Mouse (Mus musculus): ENCODE results near the gene Hibch.
"Not testable (repeated sequence)": the region's sequence is repeated elsewhere in the genome, so short reads cannot be mapped to it uniquely, and the experiment has no call there.

The Hibch gene

DNA sequence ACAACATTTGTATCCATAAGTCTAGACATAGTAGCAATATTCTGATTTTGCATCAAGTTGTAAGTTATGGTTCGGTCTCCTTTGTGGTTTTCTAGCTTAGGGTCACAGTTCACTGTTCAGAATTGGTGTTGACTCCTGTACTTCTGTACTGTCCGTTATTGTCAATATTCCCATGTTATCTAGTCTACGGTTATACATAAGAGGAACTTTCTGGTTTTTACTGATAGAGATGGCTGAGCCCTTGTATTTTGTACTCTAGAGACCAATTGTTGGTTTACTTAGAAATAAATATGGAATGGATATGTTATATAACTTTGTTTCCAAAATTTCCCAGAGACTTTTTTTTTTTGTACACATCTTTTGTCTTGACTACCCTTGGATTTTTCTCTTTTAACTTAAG lies 21.3 kb downstream of the Hibch start:
- in situ Hi-C loops (cut with MboI; ENCODE audit: unreplicated experiment in 2 of 2) = loop anchor here in 1 of 2 experiments (25.0 kb wide), 1 partner anchor 496 kb away; the partner anchor contains the start of genes Asdurf, Asnsd1 and Gm28551

DNA sequence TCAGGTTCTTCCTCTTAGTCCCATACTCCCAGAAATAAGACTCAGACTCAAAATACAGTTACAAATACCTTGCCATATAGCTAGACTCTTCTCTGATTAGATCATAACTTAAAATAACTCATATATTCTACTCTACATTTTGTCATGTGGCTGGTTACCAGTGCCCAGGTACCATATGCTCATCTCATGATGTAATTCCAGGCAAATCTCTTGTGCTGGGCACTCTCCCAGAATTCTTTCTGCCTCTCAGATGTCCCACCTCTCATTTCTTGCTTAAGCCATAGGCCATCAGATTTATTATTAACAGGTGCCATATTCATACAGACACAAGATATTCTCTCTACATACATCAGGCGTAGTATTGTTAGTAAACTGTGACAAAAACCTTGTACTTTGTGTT lies 23.1 kb downstream of the Hibch start:
- in situ Hi-C loops (cut with MboI; ENCODE audit: unreplicated experiment in 2 of 2) = loop anchor here in 1 of 2 experiments (25.0 kb wide), 1 partner anchor 494 kb away; the partner anchor contains the start of genes Asdurf, Asnsd1 and Gm28551

DNA sequence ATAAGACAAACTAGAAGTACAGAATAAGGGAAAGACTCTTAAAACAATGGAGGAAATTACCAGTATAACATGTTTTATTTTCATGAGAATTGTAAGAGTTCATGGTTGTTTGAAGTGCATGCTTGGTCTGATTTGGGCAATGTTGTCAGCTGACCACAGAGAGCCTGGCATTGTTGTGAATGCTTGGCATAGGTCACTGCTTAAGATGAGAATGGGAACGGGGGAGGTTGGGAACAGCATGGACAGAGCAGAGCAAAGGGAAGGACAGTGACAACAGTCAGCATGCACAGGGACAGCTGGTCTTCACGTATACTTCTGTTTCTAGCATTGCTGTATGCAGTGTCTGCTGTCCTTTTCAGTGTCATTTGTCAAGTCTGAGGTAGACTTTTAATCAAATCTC lies 39.5 kb downstream of the Hibch start:
- in situ Hi-C loops (cut with MboI; ENCODE audit: unreplicated experiment in 2 of 2) = no loop called here

DNA sequence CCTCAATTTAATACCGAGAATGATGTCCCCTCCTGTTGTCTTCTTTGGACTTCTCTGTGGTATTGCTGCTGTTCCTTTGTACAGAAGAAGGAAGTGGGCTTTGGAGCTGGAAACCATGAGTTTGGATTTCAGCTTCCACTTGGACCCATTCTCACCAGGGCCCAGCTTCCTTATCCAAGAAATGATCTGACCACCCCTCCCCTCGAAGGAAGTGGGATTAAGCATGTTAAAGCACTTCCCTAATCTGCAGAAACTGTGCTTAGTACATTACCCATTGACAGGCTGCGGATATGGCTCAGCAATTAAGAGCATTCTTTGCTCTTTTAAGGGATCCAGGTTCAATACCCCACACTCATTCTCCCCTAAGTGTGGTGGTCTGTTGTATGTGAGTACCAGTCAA lies 65.1 kb downstream of the Hibch start:
- in situ Hi-C loops (cut with MboI; ENCODE audit: unreplicated experiment in 2 of 2) = no loop called here

DNA sequence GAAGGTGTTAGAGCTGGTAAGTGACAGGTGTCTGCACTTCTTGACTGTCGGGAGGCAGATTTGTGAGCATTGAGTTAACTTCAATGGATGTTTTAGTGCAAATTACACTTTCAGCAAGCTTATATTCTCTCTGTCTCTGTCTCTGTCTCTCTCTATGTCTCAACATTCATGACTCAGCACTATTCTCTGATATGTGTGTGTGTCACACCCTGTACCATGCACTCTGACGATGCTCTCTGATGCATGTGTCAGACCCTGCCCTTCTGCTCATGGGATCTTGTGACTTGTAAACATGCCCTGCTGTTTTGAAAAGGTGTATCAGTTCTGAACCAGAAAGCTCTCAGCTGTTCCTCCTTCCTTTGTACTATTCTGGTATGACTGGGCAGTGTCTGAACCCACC lies 71.9 kb downstream of the Hibch start:
- in situ Hi-C loops (cut with MboI; ENCODE audit: unreplicated experiment in 2 of 2) = no loop called here

DNA sequence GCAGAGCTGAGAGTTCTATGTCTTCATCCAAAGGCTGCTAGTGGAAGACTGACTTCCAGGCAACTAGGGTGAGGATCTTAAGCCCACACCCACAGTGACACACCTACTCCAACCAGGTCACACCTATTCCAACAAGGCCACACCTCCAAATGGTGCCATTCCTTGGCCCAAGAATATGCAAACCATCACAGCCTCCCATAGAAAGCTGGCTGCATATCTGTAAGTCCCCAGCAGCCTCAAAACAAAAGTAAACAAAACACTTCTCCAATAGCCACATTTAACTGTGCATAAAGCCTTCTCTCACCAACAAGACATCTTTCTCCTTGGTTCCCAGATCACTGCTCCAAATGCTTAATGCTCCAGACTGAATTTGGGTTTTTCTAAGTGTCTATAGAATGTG lies 74.2 kb downstream of the Hibch start:
- in situ Hi-C loops (cut with MboI; ENCODE audit: unreplicated experiment in 2 of 2) = not testable (repeated sequence)

DNA sequence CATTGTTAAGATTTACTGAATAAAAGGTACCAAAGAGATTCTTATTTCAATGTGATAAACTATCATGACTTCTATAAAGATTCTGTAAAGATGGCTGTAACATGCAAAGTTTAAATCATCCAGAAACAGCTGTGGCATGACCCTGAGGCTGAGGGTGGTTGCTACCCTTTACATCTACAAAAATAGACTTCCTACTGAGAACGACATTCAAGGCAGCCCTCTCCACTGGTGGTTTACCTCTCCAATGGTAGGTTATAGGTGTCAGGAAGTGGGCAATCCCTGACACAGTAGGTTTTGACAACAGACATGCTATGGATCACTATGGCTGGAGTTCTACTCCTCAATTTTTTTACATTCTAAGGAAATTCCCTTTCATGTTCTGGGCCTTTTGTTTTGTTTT lies 79.8 kb downstream of the Hibch start:
- in situ Hi-C loops (cut with MboI; ENCODE audit: unreplicated experiment in 2 of 2) = not testable (repeated sequence)

DNA sequence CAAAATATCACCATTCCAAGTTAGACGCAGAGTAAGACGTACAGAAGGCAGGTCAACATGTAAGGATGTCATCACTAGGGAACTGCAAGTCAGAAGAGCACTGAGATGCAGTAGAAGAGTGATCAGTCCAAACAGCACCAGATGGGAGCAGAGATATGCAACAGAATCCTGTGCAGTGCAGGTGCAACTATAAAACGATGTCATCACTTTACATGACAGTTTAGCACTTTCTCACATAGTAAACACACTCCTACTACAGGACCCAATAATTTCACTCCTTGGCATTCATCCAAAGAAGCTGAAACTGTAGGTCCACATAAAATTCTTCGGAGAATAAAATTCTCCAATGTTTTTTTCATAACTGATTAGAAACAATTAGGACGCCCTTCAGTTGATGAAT lies 89.8 kb downstream of the Hibch start:
- in situ Hi-C loops (cut with MboI; ENCODE audit: unreplicated experiment in 2 of 2) = no loop called here

DNA sequence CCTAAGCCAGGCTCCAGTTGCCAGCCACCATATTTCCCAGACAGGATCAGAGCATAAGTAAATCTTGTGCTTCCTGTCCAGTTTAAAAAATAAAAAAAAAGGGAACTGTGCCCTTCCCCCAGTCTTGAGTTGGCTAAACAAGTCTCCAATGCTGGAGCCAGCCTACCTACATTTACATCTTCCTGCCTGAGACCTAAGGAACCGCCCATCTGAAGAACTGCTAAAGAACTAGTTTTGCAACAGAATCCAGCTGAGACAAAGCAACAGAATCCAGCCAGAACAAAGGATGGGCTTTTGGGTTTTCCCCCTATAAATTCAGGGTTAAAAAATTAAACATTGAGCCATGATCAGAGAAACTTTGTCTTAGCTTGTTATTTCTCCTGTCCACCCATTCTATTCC lies 94.3 kb downstream of the Hibch start:
- in situ Hi-C loops (cut with MboI; ENCODE audit: unreplicated experiment in 2 of 2) = no loop called here

DNA sequence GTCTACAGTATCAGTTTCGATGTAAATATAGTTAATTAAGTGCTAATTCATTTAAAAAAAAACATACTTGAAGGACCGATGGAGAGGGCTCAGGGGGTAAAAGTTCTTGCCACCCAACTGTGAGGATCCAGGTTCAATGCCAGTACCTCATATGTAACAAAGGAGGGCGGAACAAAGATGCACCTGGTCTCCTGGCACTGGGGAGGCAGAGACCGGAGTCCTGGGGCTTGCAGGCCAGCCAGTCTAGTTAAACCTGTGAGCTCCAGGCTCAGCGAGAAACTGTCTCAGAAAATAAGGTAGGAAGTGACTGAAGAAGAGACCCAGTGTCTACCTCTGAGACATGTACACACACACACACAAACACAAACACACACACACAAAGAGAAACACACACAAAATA lies 103.2 kb downstream of the Hibch start:
- in situ Hi-C loops (cut with MboI; ENCODE audit: unreplicated experiment in 2 of 2) = no loop called here

DNA sequence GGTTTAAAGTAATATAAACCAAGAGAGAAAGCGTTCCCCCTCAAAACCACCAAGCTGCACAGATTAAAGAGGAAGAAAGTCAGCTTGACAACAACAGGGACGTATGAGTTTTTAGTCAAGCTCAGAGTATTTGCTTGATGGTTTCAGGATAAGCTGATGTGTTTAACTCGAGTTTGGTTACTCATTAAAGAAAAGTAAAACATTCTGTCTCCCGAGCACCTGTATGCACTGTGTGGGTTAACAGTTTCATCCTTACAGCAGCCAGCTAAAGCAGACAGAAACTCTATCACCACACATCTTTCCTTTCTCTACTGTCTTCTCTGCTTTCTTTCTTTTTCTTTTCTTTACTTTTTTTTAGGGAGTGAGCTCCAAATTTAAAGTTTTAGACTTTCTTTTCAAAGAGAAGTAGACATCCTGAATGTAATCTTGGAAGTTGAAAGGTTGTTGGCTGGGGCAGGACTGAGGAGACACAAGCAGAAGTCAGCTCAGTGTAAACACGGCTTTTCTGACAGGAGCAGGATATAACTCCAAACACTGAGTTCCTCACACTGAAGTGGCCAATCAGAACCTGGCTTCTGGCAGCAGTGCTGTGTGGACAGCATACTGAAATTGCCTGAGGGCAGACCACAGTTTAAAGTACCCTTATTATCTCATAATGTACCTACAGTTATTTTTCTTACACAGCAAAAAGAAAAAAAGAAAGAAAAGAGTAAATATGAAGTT lies 106.6 kb downstream of the Hibch start:
- in situ Hi-C loops (cut with MboI; ENCODE audit: unreplicated experiment in 2 of 2) = loop anchor here (5.0 to 25.0 kb wide), 4 partner anchors 89 to 807 kb away; no protein-coding TSS in a partner anchor

DNA sequence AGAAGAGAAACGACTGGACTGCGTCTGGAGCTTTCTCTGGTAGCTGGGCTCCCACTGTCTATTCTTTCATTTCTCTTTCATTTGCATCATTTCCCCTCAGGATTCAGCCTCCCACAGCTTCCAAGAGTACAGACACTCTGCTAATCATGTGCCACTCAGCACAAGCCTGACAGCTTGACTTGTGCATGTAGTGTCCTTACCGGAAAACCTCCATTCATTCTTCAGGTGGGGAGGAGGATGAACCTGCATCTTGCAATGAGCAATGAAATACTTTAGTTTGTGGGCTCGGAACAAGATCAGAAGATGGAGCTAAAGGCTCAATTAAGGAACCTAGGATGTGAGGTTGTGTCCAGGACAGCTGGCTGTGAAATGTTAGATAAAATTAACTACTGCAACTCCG lies 107.4 kb downstream of the Hibch start:
- in situ Hi-C loops (cut with MboI; ENCODE audit: unreplicated experiment in 2 of 2) = loop anchor here (5.0 to 25.0 kb wide), 4 partner anchors 90 to 807 kb away; no protein-coding TSS in a partner anchor

DNA sequence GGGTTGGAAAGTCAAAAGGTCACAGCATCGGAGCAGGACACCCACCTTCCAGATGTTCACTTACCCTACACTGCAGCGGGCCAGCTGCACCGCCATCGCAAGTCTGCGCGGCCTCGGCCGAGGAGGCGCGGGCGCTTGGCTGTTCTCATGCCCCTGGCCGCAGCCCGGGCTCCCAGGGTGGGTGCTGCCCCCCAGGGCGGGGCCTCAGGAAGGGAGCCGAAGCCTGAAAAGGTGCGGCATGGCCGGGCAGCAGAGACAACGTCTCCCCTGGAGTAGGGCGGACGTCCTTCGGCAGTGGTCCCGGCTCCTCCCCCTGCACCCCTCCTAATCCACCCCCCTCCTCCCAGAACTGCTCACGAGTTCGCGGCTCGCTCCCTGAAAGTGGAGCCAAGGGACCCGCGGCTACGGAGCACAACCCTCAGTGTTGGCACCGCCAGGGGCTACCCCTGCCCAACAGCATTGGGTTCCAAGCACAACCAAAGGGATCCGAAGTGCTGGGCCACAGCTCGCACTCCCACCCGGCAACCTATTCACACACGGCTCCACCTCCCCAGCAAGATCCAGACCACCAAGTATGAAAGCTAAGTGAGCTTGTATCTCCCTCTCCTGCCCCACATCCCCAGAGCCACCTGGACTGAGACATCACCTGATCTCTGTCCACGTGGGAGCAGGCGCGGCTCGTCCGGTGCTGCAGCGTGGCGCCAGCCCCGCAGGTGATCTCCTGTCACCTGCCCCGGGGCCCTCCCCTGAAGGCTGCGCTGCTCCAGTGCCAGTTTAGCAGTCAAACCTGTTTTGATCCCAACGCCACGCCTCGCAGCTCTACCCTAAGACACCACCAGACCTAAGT lies 108.0 kb downstream of the Hibch start:
- in situ Hi-C loops (cut with MboI; ENCODE audit: unreplicated experiment in 2 of 2) = loop anchor here (5.0 to 25.0 kb wide), 4 partner anchors 90 to 808 kb away; no protein-coding TSS in a partner anchor

DNA sequence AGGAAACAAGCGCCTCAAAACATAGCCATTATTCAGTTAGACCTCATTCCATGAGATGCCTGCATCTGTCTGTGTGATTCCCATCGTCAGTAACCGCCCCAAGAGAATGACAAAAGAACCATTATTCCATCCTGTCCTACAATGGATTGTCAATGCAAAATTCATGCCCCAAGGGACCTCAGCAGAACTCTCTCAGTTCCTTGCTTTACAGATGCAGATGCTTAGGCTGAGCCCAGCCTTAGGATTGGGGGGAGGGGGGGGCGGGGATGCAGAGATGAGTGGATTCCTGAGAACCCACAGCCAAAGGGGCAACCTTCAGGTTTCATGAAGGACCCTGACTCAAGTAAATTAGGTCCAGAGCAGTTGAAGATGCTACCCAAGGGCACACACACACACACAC lies 108.8 kb downstream of the Hibch start:
- in situ Hi-C loops (cut with MboI; ENCODE audit: unreplicated experiment in 2 of 2) = loop anchor here (5.0 to 25.0 kb wide), 4 partner anchors 91 to 809 kb away; no protein-coding TSS in a partner anchor

DNA sequence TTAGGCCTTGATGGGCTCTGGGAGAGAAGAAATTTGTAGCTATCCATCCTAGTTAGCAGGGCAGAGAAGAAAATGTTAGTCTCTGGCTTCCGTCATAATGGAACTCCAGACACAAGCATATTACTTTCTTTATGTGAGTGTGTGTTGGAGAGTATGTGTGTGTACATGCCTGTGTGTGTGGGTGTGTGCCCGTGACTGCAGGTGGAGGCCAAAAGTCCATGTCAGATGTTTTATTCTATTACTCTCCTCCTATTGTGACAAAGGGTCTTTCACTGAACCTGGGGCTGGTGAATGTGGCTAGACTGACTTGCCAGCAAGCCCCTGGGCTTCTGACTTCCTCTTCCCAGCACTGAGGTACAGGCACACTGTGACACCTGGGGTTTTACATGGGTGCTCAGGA lies 109.7 kb downstream of the Hibch start:
- in situ Hi-C loops (cut with MboI; ENCODE audit: unreplicated experiment in 2 of 2) = loop anchor here (5.0 to 25.0 kb wide), 4 partner anchors 92 to 810 kb away; no protein-coding TSS in a partner anchor

DNA sequence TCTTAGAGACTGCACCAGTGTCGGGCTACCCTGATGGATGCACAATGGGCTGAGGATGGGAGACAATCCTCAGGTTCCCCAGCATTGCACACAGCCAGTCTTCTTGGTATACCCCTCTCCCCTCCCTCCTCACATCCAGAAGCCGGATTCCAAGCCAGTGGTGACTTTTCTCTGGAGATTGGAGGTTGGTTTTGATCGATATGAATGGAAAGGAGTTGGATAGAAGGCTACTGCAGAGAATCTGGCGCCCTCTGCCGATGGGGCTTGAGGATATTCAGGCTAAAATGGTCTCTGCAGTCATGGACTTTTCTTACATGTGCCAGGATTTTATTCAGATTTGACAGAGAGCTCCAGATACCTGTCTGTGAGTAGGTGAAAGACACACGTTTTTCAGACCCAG lies 110.4 kb downstream of the Hibch start:
- in situ Hi-C loops (cut with MboI; ENCODE audit: unreplicated experiment in 2 of 2) = loop anchor here (5.0 to 25.0 kb wide), 3 partner anchors 193 to 810 kb away; no protein-coding TSS in a partner anchor

DNA sequence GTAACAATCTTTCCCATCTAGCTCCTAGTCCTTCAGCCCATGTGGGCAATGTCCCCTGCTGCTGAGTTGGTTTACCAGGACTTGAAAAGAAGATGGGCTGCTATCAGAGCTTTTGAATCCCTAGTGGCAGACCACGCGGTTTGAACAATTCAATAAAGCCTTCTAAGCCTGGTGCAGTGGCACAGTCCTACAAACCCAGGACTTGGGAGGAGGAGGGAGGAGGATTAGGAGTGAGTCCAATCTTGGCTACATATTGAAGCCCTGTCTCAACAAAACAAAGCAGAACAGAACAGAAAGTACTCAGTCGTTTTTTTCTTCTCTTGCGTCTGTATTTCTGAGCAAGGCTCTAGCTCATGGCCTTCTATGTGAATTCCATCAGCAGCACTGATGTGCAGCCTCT lies 112.0 kb downstream of the Hibch start:
- in situ Hi-C loops (cut with MboI; ENCODE audit: unreplicated experiment in 2 of 2) = loop anchor here (5.0 to 25.0 kb wide), 3 partner anchors 194 to 812 kb away; no protein-coding TSS in a partner anchor

DNA sequence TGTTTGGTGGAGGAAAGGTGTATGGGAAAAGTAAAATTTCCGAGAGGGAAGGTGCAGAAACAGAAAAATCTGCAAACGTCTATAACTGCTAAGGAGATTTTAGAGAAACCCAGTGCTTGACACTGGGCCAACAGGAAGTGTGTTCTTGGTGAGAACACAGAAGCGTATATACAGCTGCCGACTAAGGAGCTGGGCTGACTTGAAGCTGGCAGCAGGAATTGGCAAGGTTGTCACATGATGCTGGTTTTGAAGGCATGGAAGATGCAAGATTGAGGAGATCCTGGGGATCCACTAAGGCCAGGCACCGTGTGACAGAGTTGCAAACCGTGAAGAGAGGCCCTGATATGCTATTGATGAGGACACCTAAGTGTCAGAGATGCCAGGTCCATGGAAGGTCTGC lies 115.5 kb downstream of the Hibch start:
- in situ Hi-C loops (cut with MboI; ENCODE audit: unreplicated experiment in 2 of 2) = loop anchor here in 1 of 2 experiments (25.0 kb wide), 1 partner anchor 198 kb away; no protein-coding TSS in a partner anchor

DNA sequence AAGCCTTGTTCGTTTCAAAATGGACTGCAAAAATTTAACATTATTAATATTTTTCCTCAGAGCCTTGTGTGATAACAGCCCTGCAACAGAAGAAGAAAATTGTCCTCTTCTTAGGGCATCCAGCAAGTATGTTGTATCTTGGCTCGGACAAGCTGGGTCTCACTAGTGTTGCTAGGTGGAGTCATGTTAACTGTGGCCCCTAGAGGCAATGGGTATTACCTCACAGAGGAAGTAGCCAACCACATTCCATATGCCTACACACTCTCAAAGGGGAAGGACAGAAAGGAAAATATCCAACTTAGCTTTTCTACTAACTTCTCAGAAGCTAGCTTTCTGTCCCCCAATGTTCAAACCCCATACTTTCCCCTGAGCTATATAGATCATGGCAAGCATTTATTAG lies 118.4 kb downstream of the Hibch start:
- in situ Hi-C loops (cut with MboI; ENCODE audit: unreplicated experiment in 2 of 2) = loop anchor here in 1 of 2 experiments (25.0 kb wide), 1 partner anchor 201 kb away; no protein-coding TSS in a partner anchor

DNA sequence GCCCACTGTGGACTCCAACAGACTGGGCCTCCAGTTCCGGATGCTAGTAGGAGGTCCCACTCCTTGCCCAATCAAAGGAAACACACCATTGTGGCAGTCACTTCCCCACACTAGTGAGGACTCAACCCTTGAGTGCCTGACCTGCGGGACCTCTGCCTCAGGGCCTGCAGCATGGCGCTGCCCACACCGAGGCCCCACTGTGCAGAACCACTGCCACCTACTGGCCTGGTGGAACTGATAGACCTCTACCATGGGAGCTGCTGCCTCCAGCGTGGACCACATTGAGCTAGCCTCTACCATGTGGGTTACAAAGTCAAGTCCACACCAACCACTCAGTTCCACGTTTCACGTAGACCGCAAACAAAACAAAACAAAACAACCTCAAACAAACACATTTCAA lies 119.9 kb downstream of the Hibch start:
- in situ Hi-C loops (cut with MboI; ENCODE audit: unreplicated experiment in 2 of 2) = loop anchor here in 1 of 2 experiments (25.0 kb wide), 1 partner anchor 202 kb away; no protein-coding TSS in a partner anchor

All from v-Abl transformed pro-B cells (cell line).